Mouse (Mus musculus) layer of hippocampus, postnatal 36 days (tissue): ENCODE measurements around the gene Zdhhc11. TPM values are rescaled to one million over a fixed set of nuclear protein-coding genes. Genes with fewer than 3 reads are reported as not detected.
A peak's percentile ranks its signal among the peaks of the same experiment; 100 is the strongest.
"Not testable (repeated sequence)": the region's sequence is repeated elsewhere in the genome, so short reads cannot be mapped to it uniquely, and the experiment has no call there.

Experiments used
- DNase-seq, 2 experiments: peaks; one replicate each; pipeline ENCODE4 v3.0.0; 2022
- microRNA-seq, 2 experiments: library from miRNA; unstranded; fragments of <30 nt; microRNA quantifications; one replicate each; pipeline ENCODE4 v1.2.0; 2021
- total RNA-seq, 2 experiments: library from RNA; stranded (reverse); gene quantifications; 2 replicates each; pipeline ENCODE4 v1.2.3; 2021

Gene Zdhhc11
- total RNA-seq, 2 experiments from 2014 or later: not detected

DNA sequence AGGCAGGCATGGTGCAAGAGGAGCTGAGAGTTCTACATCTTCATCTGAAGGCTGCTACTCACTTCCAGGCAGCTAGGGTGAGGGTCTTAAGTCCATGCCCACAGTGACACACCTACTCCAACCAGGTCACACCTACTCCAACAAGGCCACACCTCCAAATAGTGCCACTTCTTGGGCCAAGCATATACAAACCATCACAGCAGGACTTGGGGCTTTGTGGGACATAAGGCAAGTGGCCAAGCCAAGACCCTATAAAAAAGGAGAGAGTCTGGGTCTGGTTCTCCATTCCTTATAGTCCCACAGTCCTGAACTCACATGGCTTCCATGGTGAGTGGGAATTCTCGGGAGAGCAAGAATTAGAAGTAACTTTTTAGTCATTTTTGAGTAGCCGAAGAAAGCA is 44.6 kb downstream of the Zdhhc11 start:
- not testable (repeated sequence) for DNase-seq

DNA sequence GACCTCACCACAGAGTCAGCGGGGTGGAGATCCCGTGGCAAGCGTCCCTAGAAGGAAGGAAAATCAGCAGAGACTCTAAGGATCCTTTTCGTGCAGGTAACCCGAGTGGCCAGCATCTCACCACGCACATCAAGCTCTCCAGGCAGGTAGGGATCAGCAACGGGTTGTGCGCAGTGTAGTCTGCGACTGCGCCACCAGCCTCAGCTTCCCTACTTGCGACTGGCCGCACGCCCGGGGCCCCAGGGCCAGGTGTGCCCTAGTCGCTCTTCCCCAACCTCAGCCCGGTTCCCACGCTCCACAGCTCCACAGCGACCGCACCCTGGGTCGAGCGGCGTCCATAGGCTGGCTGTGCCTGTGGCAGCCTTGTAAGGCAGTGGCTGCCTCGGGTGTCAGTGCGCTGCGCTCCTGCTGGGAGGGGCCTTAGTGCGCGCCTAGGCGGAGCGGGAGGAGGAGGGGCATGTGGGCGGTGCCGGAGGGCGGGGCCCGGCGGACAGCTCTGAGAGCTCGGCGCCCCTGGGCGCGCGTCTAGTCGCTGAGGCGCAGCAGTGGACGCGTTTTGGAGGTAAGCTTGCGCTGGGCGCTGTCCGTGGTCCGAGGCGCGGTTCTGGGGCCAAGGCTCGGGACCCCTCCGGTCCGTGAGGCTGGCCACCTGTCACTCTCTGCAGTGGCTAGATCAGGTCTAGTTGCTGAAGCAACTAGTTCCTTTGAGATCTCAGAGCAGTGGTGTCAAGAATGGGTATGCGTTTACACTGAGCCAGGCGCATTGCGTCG is 45.5 kb downstream of the Zdhhc11 start, which contains the start of gene Tppp:
TSS of gene Tppp (plus strand) at position 460 of the 771 bp plus-strand sequence.
- DNase-seq: peak; percentile 96

DNA sequence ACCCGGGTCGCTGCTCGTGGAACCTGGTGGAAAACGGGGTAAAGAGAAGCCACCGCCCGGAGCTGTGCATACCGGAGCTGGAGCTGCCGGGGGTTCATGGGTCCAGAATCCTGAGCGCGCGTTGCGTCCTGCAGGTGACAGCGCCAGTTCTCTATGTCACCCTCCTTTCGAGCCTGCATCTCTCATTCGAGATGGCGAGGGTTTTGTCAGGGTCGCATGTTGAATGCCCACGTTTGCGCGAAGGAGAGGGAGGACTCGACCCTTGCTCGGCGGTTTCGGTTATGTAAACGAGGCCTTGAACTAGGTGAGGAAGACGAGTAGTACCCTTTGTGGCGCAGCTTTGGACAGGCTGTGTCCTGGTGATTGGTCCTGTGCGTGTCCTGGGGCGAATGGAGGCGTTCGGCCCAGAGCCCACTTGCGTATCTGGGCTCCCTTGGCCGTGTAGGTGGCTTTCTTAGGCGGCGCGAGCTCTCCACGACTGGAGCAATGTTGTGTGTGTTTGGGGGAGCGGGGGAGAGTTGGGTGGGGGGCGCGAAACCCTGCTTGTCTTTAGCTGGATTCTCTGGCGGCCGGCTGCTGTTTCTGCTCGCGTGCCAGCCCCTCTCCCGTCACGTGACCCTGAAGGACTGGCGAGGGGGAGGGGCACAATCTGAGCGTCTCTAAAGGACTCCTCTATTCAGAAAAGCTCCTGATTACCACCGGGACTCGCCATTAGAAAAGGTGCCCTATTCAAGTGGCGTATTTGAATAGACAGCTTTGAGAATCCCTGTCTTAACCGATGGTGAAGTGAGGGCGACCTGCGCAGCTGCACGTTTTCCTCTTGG is 46.4 kb downstream of the Zdhhc11 start:
- DNase-seq: peak; percentile 81 to 82

DNA sequence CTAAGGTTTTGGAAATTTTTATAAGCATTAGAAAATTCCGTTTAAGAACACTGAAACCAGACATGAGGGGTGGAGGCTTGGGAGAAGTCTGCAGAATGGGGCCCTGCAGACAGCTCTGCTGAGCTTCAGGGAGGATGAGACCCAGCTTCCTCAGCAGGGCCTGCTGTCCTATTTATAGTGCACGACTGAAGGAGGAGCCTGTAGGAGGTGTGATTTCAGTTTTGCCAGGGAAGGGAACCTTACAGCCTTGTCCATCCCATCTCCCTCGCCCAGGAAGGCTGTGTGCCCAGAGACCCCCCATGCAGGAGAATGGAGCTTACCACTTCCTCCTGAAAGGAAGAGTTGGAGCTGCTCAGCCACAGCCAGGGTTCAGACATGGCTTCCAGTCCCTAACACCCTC is 47.0 kb downstream of the Zdhhc11 start:
- DNase-seq: peak in 1 of 2 experiments; percentile 48

DNA sequence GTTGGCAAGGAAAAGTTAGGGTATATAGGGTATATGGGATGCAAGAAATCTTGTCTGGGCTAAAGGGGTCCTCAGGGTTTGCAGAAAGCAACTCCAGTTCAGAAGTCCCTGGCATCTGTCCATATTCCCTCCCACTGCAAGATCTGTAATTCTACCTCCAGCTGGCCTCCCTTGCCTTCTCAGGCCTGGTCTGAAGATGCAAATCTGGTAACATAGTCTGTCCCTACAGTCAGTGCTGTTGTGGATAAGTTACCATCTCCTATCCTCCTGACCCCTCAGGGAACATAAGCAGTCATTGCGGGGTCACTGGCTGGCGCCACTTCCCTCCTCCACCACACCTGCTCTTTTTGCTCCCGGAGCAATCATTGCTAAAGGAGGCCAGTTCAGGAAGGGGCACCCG is 52.3 kb downstream of the Zdhhc11 start:
- no peak for DNase-seq

GRCm38 (mm10) chr13:74017426-74017825 is 53.8 kb downstream of the Zdhhc11 start:
- no peak for DNase-seq

GRCm38 (mm10) chr13:74019006-74019405 is 55.4 kb downstream of the Zdhhc11 start:
- not testable (repeated sequence) for DNase-seq

DNA sequence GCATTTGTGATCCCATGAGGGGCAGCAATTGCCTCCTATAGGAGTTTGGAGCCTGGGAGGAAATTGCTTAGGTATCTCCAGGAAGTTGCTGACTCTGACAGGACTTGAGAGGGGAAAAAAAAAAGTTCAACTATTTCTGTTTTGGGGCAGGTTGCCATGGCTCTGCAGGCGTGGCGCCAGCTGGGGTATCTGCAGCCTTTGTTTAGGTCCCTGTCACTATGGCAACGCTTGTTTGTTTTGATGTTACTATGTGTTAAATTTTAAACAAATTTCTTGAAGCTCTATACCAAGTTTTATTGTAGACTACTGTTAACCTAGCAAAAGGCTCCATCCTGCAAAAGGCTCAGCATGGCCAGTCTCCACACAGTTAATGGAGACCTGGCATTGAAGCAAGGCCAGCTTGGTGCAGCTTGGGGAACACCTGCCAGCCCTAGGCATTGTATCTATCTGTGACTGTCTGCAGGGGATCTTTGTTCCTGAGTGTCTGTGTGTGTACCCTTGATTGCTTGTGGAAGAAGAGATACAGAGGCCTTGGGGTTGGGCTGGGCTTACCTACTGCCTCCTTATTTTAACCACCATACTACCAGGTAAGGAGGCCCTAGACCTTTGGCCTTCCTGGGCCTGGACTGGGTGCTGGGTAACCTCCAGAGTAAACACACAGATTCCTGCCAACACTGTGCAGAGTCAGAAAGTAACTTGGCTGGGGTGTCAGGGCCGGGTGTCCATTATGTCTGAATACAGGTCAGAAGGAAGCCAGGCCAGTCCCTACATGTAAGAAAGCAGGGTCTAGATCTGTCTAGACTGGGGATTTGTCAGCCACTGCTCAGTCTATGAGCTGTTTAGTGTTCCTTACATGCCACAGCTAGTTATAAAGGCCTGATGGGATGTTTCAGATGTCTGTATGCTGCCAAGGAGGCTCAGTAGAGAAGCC is 61.8 kb downstream of the Zdhhc11 start:
- DNase-seq: no peak

GRCm38 (mm10) chr13:74026215-74026614 is 62.6 kb downstream of the Zdhhc11 start:
- DNase-seq: peak in 1 of 2 experiments; percentile 21

GRCm38 (mm10) chr13:74028116-74028515 is 64.5 kb downstream of the Zdhhc11 start:
- no peak for DNase-seq

GRCm38 (mm10) chr13:74029013-74029412 is 65.4 kb downstream of the Zdhhc11 start:
- no peak for DNase-seq

GRCm38 (mm10) chr13:74030691-74031090 is 67.0 kb downstream of the Zdhhc11 start:
- DNase-seq: no peak

- DNase-seq: no peak
Measured at GRCm38 (mm10) chr13:74031133-74031532, 67.5 kb downstream of the Zdhhc11 start.

DNA sequence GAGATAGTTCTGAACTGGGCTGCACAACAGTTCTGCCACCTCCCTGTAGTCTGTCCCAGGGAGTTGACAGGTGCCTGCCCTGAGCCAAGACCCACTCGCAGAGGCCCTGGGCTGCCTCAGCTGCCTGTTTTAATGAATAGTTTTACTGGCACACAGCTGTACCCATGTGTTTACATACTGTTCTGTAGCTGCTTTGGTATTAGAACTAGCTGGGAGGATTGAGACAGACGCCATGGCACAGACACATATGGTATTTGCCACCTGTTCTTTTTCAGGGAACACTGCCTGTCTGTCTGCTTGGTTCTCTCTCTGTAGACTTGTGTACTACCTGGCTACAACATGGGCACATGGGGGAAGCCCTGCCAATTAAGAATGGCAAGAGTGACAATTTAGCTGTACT is 71.1 kb downstream of the Zdhhc11 start:
- DNase-seq: peak in 1 of 2 experiments; percentile 62

- no peak for DNase-seq
Measured at GRCm38 (mm10) chr13:74035776-74036175, 72.1 kb downstream of the Zdhhc11 start.

DNA sequence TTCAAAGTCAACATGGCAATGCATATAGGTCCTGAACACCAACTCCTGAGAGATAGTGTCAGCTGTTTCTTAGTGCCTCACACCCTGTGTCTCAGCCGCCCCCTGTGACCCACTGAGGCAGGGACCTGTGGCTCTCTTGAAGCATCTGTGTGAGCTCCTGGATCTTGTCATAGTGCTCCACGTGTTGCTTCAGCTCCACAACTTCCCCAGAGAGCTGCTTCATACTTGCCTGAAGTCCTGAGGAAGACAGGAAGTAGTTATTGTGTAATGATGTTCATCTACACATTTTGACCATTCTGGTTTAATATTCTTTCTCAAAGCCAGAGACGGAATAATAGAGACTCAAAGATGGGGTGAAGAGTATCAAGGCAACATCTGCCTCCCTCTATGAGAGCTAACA is 76.3 kb downstream of the Zdhhc11 start:
- DNase-seq: no peak

Small RNAs within 50 kb of the gene (microRNA-seq; reads per million reads assigned to microRNA genes)
- 0 reads per million in 2 experiments for gene Gm25197

Other genes starting within 250 kb of the Zdhhc11 start
- gene Slc12a7, start 230.8 kb upstream of the Zdhhc11 start, total RNA-seq: 1 to 10 TPM; 4.4 to 5.3 TPM
- gene Nkd2, start 116.2 kb upstream of the Zdhhc11 start, total RNA-seq: 1 to 10 TPM; 6.7 to 8.6 TPM
- gene Trip13, start 26.1 kb upstream of the Zdhhc11 start, total RNA-seq: under 1 TPM; 0.88 to 0.95 TPM
- 100 to 1,000 TPM; 103 to 118 TPM for gene Brd9, start 26.0 kb upstream of the Zdhhc11 start, total RNA-seq
- gene Tppp, start 45.6 kb downstream of the Zdhhc11 start, total RNA-seq: 100 to 1,000 TPM; 270 to 272 TPM
- gene Cep72, start 98.4 kb downstream of the Zdhhc11 start, total RNA-seq: 1 to 10 TPM; 1.3 to 1.8 TPM
- 1 to 10 TPM; 1.1 to 1.3 TPM for gene Slc9a3, start 157.6 kb downstream of the Zdhhc11 start, total RNA-seq
- 10 to 100 TPM; 70.1 to 72.4 TPM for gene Exoc3, start 244.9 kb downstream of the Zdhhc11 start, total RNA-seq